ENCODE assay signal across 8 mouse cellular contexts in genomic region chr2:168161978-168162377, GRCm38 (mm10). TPM values are rescaled to one million over a fixed set of nuclear protein-coding genes. Genes with fewer than 3 reads are reported as not detected.
DNase-seq lines count a peak whose midpoint lies in the region; ATAC-seq lines count a peak whose summit lies in the region.

No protein-coding gene starts in this region.

- 10% methylated on average over 14 of the region's 14 CpGs for WGBS in kidney, embryonic 14.5 days
- 9% methylated on average over 14 of the region's 14 CpGs for WGBS in embryonic facial prominence, embryonic 15.5 days
- 13% methylated on average over 14 of the region's 14 CpGs for WGBS in limb, embryonic 10.5 days

- DNase-seq in kidney, postnatal 14 days = no peak
- no peak for DNase-seq in limb, embryonic 10.5 days (ENCODE audit: low spot score)
- peak; percentile 41 for DNase-seq in naive thymus-derived CD4-positive, alpha-beta T cell, adult 2 months (ENCODE audit: low read depth)
- DNase-seq in adrenal gland, adult 8-10 months = no peak
- no peak for DNase-seq in cerebellum, postnatal 10 days
- no peak for DNase-seq in gastrocnemius, adult 18-20 months (ENCODE audit: low spot score)

- peak overlapping the region; percentile 38; the same call in 1 of the 2 replicates for H3K9ac ChIP-seq in kidney, embryonic 14.5 days (ENCODE audit: low read depth, low read length)
- peak overlapping the region; percentile 7; the same call in 1 of the 2 replicates for H3K9ac ChIP-seq in embryonic facial prominence, embryonic 15.5 days

- no peaks in the 10 kb centered on the region for H3K9me3 ChIP-seq in kidney, embryonic 14.5 days (ENCODE audit: control insufficient read depth, low read length)
- H3K9me3 ChIP-seq in embryonic facial prominence, embryonic 15.5 days (replicated peaks) = no peaks in the 10 kb centered on the region
- no peaks in the 10 kb centered on the region for H3K9me3 ChIP-seq in limb, embryonic 10.5 days (replicated peaks)

- peak overlapping the region; percentile 48 for H3K4me2 ChIP-seq in kidney, embryonic 14.5 days (replicated peaks; ENCODE audit: low read depth, low read length)
- peak overlapping the region; percentile 47 for H3K4me2 ChIP-seq in embryonic facial prominence, embryonic 15.5 days (replicated peaks)

- H3K4me1 ChIP-seq in kidney, embryonic 14.5 days (ENCODE audit: control insufficient read depth, insufficient read depth, low read length) = peaks cover 31% of the 10 kb centered on the region
- H3K4me1 ChIP-seq in embryonic facial prominence, embryonic 15.5 days = peaks cover 29% of the 10 kb centered on the region
- H3K4me1 ChIP-seq in limb, embryonic 10.5 days = peaks cover 56% of the 10 kb centered on the region

- H3K36me3 ChIP-seq in kidney, embryonic 14.5 days (ENCODE audit: control insufficient read depth, insufficient read depth, low read length) = no peaks in the 10 kb centered on the region
- H3K36me3 ChIP-seq in embryonic facial prominence, embryonic 15.5 days = no peaks in the 10 kb centered on the region
- H3K36me3 ChIP-seq in limb, embryonic 10.5 days = no peaks in the 10 kb centered on the region

- H3K27me3 ChIP-seq in kidney, embryonic 14.5 days (ENCODE audit: control insufficient read depth, insufficient read depth, low read length) = no peaks in the 10 kb centered on the region
- no peaks in the 10 kb centered on the region for H3K27me3 ChIP-seq in embryonic facial prominence, embryonic 15.5 days
- peaks cover 10% of the 10 kb centered on the region; the same call in 1 of the 2 replicates for H3K27me3 ChIP-seq in limb, embryonic 10.5 days (ENCODE audit: low read depth, poor library complexity, severe bottlenecking)

- no peak for ATAC-seq in kidney, embryonic 14.5 days (ENCODE audit: low FRiP score, low TSS enrichment)
- ATAC-seq in embryonic facial prominence, embryonic 15.5 days (ENCODE audit: insufficient number of reproducible peaks, low FRiP score, low TSS enrichment, low read depth) = no peak

- H3K4me3 ChIP-seq in kidney, embryonic 14.5 days (ENCODE audit: low read length) = peak overlapping the region; percentile 26
- H3K4me3 ChIP-seq in embryonic facial prominence, embryonic 15.5 days (replicated peaks) = peak overlapping the region; percentile 33
- peak overlapping the region; percentile 43 for H3K4me3 ChIP-seq in limb, embryonic 10.5 days

- H3K27ac ChIP-seq in kidney, embryonic 14.5 days (ENCODE audit: low read depth, low read length) = 0 out of 2 replicates have a peak overlapping the region, but pooled peaks have one; percentile 14
- H3K27ac ChIP-seq in embryonic facial prominence, embryonic 15.5 days (replicated peaks) = no peak overlapping the region
- peak overlapping the region; percentile 89 for H3K27ac ChIP-seq in limb, embryonic 10.5 days

RNA-seq across cellular contexts. Expression of gene Adnp, which starts 44.9 kb away (rescaled TPM):
- 3.8 and 4.0 TPM in 2 replicates for polyA plus RNA-seq in kidney, embryonic 14.5 days (2014; fragmentation: Nextera tagmentation; extraction: Ambion mirVana)
- 3.4 and 7.6 TPM in 2 replicates for polyA plus RNA-seq in embryonic facial prominence, embryonic 15.5 days (2015; fragmentation: Nextera tagmentation; extraction: Ambion mirVana)
- polyA plus RNA-seq in limb, embryonic 10.5 days (2016; fragmentation: Nextera tagmentation; extraction: Ambion mirVana) = 5.7 and 5.8 TPM in 2 replicates
- total RNA-seq in adrenal gland, adult 8-10 months (2022) = 10 to 100 TPM; 49.1 to 73.9 (median 56.2) TPM
- total RNA-seq in gastrocnemius, adult 18-20 months (2021) = 10 to 100 TPM; 14.4 to 15.6 TPM
